Mouse (Mus musculus) midbrain, postnatal 0 days (tissue): ENCODE results near the gene Nup107. TPM values are rescaled to one million over a fixed set of nuclear protein-coding genes. Genes with fewer than 3 reads are reported as not detected.

Experiments
- ATAC-seq: fragments of 200-750 bp; cut with Nextera tagmentation; 2 replicates; pipeline ENCODE4 v1.8.0; 2017; ENCODE audit warnings: moderate number of reproducible peaks, mild to moderate bottlenecking, moderate TSS enrichment, moderate library complexity; ENCODE audit not compliant: low FRiP score
- DNase-seq: peaks from one replicate; pipeline ENCODE4 v3.0.0-alpha.2; 2015; ENCODE audit warnings: low spot score
- H3K27ac ChIP-seq: fragments of 300-500 bp; sonication (generic); 2 replicates; pipeline ENCODE4 v1.5.1; 2014; ENCODE audit warnings: low read depth, mild to moderate bottlenecking, low read length, mixed read lengths
- H3K27me3 ChIP-seq: fragments of 300-500 bp; sonication (generic); 2 replicates; pipeline ENCODE4 v1.6.1; 2014; ENCODE audit warnings: low read length, control low read depth, mixed read lengths; ENCODE audit not compliant: insufficient read depth
- H3K36me3 ChIP-seq: fragments of 300-500 bp; sonication (generic); 2 replicates; pipeline ENCODE4 v1.6.1; 2014; ENCODE audit warnings: low read length, control low read depth, mixed read lengths; ENCODE audit not compliant: insufficient read depth
- H3K4me1 ChIP-seq: fragments of 300-500 bp; sonication (generic); 2 replicates; pipeline ENCODE4 v1.6.1; 2014; ENCODE audit warnings: mild to moderate bottlenecking, control low read depth, antibody characterized with exemption, low read length, mixed read lengths; ENCODE audit not compliant: insufficient read depth
- H3K4me2 ChIP-seq: fragments of 300-500 bp; sonication (generic); 2 replicates; pipeline ENCODE4 v1.6.1; 2014; ENCODE audit warnings: low read depth, mild to moderate bottlenecking, low read length, mixed read lengths; ENCODE audit not compliant: poor library complexity, severe bottlenecking
- H3K4me3 ChIP-seq: fragments of 300-500 bp; sonication (generic); 2 replicates; pipeline ENCODE4 v1.5.1; 2014; ENCODE audit warnings: low read depth, mild to moderate bottlenecking, low read length, moderate library complexity
- H3K9ac ChIP-seq: fragments of 300-500 bp; sonication (generic); replicated peaks from 2 replicates; pipeline ENCODE4 v1.6.1; 2014; ENCODE audit warnings: mild to moderate bottlenecking, low read length, moderate library complexity, mixed read lengths; ENCODE audit not compliant: poor library complexity, severe bottlenecking
- H3K9me3 ChIP-seq: fragments of 300-500 bp; sonication (generic); 2 replicates; pipeline ENCODE4 v1.6.1; 2016; ENCODE audit warnings: low read length, control low read depth
- CTCF ChIP-seq: IDR thresholded peaks from 2 replicates; pipeline ENCODE4 v1.5.1; 2016; ENCODE audit warnings: antibody characterized with exemption, mild to moderate bottlenecking
- whole genome bisulfite sequencing: fragments of 180-500 bp; shearing (Covaris S2); extraction: QIAGEN DNeasy Blood & Tissue Kit; methylation state at CpG from one replicate; pipeline ENCODE4 v1.1.7; 2014; 5-methylcytosine and 5-hydroxymethylcytosine counted together
- polyA plus RNA-seq: library from polyadenylated mRNA; unstranded; fragments of >200 nt; fragmentation: Nextera tagmentation; extraction: Ambion mirVana; gene quantifications from 2 replicates; pipeline ENCODE4 v1.2.1, GENCODE M21; 2015
- total RNA-seq: library from RNA; depleted of rRNA; stranded (reverse); fragments of >200 nt; gene quantifications from 2 replicates; pipeline ENCODE4 v1.2.3, GENCODE M21; 2014

Gene Nup107
- total and polyA plus RNA-seq, 2 experiments from 2014 or later = 14.0 to 16.7 TPM

DNA sequence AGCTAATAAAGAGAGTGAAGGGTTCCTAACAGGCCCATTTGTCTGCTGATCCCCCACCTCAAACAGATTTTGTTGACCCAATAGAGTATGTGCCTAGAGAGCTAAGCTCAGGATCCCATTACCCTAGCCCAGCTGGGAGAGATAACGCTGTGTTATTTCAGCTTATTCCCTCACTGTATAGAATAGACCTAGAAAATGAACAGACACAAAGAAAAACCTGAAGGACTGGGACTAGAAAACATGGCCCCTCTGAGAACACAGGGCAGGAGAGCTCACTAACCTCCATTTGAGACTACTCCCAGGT, 17.7 kb downstream of the Nup107 start:
- Histone ChIP-seq H3K4me2 (no peak overlapping the region), H3K9ac (no peak overlapping the region), H3K4me3 (no peak overlapping the region), H3K36me3 (peaks cover 60% of the 10 kb centered on the region), H3K27ac (no peak overlapping the region), H3K4me1 (no peaks in the 10 kb centered on the region), H3K9me3 (no peaks in the 10 kb centered on the region), H3K27me3 (no peaks in the 10 kb centered on the region)
- DNase-seq = no peak
- ATAC-seq = no peak
- no peak for TF ChIP-seq CTCF
- WGBS = 98% methylated on average over 1 of the region's 1 CpGs

DNA sequence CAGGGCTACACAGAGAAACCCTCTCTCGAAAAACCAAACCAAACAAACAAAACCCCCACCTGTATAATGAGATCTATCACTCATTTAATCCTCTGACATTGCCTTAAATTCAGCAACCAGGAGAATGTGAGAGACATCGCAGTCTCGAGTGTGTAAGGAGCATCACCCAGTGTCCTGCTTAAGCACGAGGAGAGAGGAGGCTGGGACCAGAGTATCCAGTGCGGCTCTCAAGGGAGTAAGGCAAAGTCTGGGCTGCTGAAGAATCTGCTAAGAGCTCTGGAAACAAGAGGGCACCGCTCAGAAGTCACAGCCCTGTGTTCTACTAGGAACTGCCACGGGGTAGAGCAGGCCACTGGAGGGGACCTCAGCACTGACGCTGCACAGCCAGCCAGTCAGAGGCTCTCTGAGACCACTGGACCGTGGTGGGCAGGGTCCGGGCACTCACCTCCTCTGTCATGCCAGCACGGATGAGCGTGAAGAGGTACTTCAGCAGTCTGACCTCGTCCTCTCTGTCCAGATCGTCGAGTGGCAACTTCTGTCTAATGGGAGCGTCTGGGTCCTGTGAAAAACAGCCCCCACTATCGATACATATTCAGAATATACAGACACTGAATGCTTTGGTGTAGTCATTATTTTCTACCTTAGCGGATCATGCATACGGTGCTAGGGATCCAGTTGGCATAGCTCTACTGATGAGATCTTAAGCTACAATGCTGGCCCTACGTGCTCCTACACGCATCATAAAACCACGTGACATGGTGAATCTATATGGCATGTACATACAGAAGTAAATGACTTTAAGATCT, 18.3 kb downstream of the Nup107 start:
- Histone ChIP-seq H3K27ac (no peak overlapping the region), H3K4me3 (no peak overlapping the region), H3K9me3 (no peaks in the 10 kb centered on the region), H3K36me3 (peaks cover 59% of the 10 kb centered on the region), H3K4me1 (no peaks in the 10 kb centered on the region), H3K27me3 (no peaks in the 10 kb centered on the region), H3K4me2 (no peak overlapping the region), H3K9ac (no peak overlapping the region)
- 95% methylated on average over 22 of the region's 22 CpGs for WGBS
- DNase-seq (no peak), ATAC-seq (no peak)
- no peak for TF ChIP-seq CTCF

- Histone ChIP-seq H3K9me3 (no peaks in the 10 kb centered on the region), H3K36me3 (peaks cover 51% of the 10 kb centered on the region), H3K27me3 (no peaks in the 10 kb centered on the region), H3K4me3 (no peak overlapping the region), H3K4me1 (no peaks in the 10 kb centered on the region), H3K4me2 (no peak overlapping the region), H3K27ac (no peak overlapping the region), H3K9ac (no peak overlapping the region)
- no peak for TF ChIP-seq CTCF
- 95% methylated on average over 7 of the region's 7 CpGs for WGBS
- DNase-seq (no peak), ATAC-seq (no peak)
These were observed 19.3 kb downstream of the Nup107 start for GRCm38 (mm10) chr10:117773106-117773720.

- H3K4me2 ChIP-seq = no peak overlapping the region
- peaks cover 56% of the 10 kb centered on the region for H3K36me3 ChIP-seq
- H3K9ac ChIP-seq = no peak overlapping the region
- ATAC-seq (no peak), DNase-seq (no peak)
- TF ChIP-seq CTCF = no peak
- H3K4me1 ChIP-seq = no peaks in the 10 kb centered on the region
- no peaks in the 10 kb centered on the region for H3K9me3 ChIP-seq
- no peak overlapping the region for H3K4me3 ChIP-seq
- no peaks in the 10 kb centered on the region for H3K27me3 ChIP-seq
- 91% methylated on average over 17 of the region's 17 CpGs for WGBS
- no peak overlapping the region for H3K27ac ChIP-seq
These were observed 20.0 kb downstream of the Nup107 start for GRCm38 (mm10) chr10:117772364-117773105.

DNA sequence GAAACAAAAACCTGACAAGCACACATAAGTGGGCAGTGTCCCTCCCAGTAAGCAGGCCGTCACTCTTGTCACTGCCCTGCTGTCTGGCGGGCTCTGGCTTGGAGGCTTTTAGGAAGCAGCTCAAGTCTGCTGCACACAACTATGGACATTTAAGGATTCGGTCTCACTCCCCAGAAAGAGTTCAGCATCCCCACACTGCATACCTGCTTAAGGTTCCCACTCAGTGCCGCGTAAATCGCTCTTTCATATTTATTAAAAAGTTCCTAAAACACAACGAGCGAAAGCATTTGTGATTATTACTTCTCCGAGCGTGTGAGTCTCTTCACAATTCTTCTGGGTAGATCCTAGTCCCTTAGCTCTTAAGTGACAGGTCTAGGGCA, 21.4 kb downstream of the Nup107 start:
- Histone ChIP-seq H3K27ac (no peak overlapping the region), H3K9me3 (no peaks in the 10 kb centered on the region), H3K27me3 (no peaks in the 10 kb centered on the region), H3K4me2 (no peak overlapping the region), H3K4me3 (no peak overlapping the region), H3K9ac (no peak overlapping the region), H3K4me1 (no peaks in the 10 kb centered on the region), H3K36me3 (peaks cover 50% of the 10 kb centered on the region)
- DNase-seq = no peak
- TF ChIP-seq CTCF = no peak
- ATAC-seq = no peak
- 96% methylated on average over 10 of the region's 10 CpGs for WGBS
